Mouse (Mus musculus) spleen, adult 2 months (tissue): Measurements from ENCODE around the gene Ppara. TPM values are rescaled to one million over a fixed set of nuclear protein-coding genes. Genes with fewer than 3 reads are reported as not detected.

Source experiments
- DNase-seq, 2 experiments: peaks; one replicate each; pipeline versions ENCODE4 v3.0.0 to v3.0.0-alpha.2; 2012 to 2021; ENCODE audit warnings: low spot score in 2 of 2, low read depth in 1 of 2
- H3K27ac ChIP-seq: fragments of 200-500 bp; 2 replicates; pipeline ENCODE4 v1.5.1; 2012; ENCODE audit warnings: low read length, inconsistent platforms; ENCODE audit not compliant: insufficient read depth
- H3K27me3 ChIP-seq: fragments of 200-500 bp; 2 replicates; pipeline ENCODE4 v1.6.1; 2012; ENCODE audit warnings: mild to moderate bottlenecking, moderate library complexity, low read length, inconsistent platforms; ENCODE audit not compliant: control insufficient read depth, insufficient read depth
- H3K36me3 ChIP-seq: fragments of 200-500 bp; 2 replicates; pipeline ENCODE4 v1.6.1; 2012; ENCODE audit warnings: mild to moderate bottlenecking, low read length, inconsistent platforms; ENCODE audit not compliant: control insufficient read depth, insufficient read depth
- H3K4me1 ChIP-seq: fragments of 200-500 bp; 2 replicates; pipeline ENCODE4 v1.6.1; 2011; ENCODE audit warnings: inconsistent platforms; ENCODE audit not compliant: control insufficient read depth, insufficient read depth, insufficient read length
- H3K4me3 ChIP-seq: fragments of 200-500 bp; 2 replicates; pipeline ENCODE4 v1.5.1; 2011; ENCODE audit warnings: mild to moderate bottlenecking, inconsistent platforms; ENCODE audit not compliant: insufficient read depth, insufficient read length; ENCODE audit errors: extremely low read depth
- CTCF ChIP-seq: fragments of 200-500 bp; IDR thresholded peaks from 2 replicates; pipeline ENCODE4 v1.5.1; 2011; ENCODE audit warnings: mild to moderate bottlenecking, inconsistent platforms; ENCODE audit not compliant: insufficient read depth, insufficient read length, insufficient replicate concordance; ENCODE audit errors: extremely low read depth
- POLR2A ChIP-seq: fragments of 200-500 bp; IDR thresholded peaks from 2 replicates; pipeline ENCODE4 v1.6.1; 2011; ENCODE audit warnings: low read depth, low read length, inconsistent platforms
- WGBS: fragments of 180-500 bp; shearing (Covaris S2); methylation state at CpG from one replicate; pipeline ENCODE4 v1.1.7; 2018; 5-methylcytosine and 5-hydroxymethylcytosine counted together
- polyA plus RNA-seq: library from polyadenylated mRNA; depleted of rRNA; stranded (reverse); fragments of >200 nt; gene quantifications from 2 replicates; pipeline ENCODE4 v1.2.3, GENCODE M21; 2012

Ppara gene
- polyA plus RNA-seq, 1 experiment = 0.06 TPM

DNA sequence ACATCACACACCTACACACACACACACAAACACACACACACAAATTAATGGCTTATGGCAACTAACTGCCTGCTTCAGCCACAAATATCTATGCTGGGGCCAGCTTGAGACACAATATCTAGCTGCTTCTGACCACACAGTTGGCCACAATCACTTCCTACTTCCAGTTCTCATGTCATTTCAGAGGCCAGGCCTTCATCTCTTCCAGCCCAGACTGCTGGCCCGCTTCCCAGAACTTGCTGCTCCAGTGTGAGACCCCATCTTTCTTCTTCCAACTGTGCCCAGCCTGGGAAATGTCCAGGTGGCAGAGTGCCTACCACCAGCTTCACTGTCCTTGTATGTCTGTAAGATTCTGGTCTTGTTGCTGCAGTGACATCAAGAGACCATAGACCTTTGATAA lies 58.0 kb downstream of the Ppara start:
- no peak overlapping the region for H3K27ac ChIP-seq

DNA sequence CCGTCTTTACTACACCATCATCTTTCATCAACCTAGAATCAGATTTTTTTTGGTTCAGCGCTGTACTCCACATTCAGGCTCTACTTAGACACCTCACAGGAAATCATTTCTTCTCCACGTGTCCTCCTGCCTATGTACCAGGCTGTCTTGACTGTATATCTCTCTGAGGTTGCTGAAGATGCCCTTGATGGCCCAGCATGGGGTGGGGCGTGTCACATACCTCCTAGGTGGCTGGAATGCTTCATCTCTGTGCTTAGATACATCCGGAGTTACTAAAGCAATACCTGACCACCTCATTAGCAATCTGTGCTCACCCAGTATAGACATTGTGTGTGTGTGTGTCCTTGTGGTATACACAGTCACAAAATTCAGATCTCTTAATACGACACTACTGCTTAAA lies 60.7 kb downstream of the Ppara start:
- no peaks in the 10 kb centered on the region for H3K4me1 ChIP-seq
- H3K27me3 ChIP-seq = no peaks in the 10 kb centered on the region
- no peak overlapping the region for H3K4me3 ChIP-seq
- 84% methylated on average over 6 of the region's 6 CpGs for WGBS
- no peak for TF ChIP-seq CTCF
- TF ChIP-seq POLR2A = no peak
- DNase-seq = no peak
- no peaks in the 10 kb centered on the region for H3K36me3 ChIP-seq
- H3K27ac ChIP-seq = no peak overlapping the region

More for the DNA sequence above, 58.0 kb downstream of the Ppara start:
- Histone ChIP-seq H3K27me3 (no peaks in the 10 kb centered on the region), H3K36me3 (no peaks in the 10 kb centered on the region), H3K4me1 (no peaks in the 10 kb centered on the region), H3K4me3 (no peak overlapping the region)
- 32% methylated on average over 1 of the region's 1 CpGs for WGBS
- no peak for DNase-seq
- TF ChIP-seq POLR2A (no peak), CTCF (no peak)

DNA sequence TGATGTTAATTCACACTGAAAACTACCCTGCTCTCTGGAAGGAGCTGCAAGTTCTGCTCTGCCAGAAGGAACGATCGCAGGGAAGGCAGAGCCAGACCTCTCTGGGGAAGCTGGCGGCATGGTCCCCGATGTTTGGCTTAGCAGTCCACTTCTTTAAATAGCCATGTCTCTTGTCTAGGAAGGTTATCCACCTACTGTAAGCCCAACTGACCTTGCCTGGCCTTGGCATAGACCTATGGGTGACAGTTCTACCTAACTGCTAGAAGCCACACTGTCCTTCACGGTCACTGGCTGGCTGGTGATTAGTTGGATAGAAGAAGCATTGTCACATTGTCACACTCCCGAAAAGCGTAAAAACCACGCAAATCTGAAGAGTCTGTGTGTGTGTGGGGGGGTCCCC lies 63.9 kb downstream of the Ppara start:
- no peak for DNase-seq
- Histone ChIP-seq H3K27me3 (no peaks in the 10 kb centered on the region), H3K4me1 (no peaks in the 10 kb centered on the region), H3K36me3 (no peaks in the 10 kb centered on the region), H3K4me3 (no peak overlapping the region), H3K27ac (no peak overlapping the region)
- WGBS = 93% methylated on average over 8 of the region's 8 CpGs
- TF ChIP-seq POLR2A (no peak), CTCF (no peak)

DNA sequence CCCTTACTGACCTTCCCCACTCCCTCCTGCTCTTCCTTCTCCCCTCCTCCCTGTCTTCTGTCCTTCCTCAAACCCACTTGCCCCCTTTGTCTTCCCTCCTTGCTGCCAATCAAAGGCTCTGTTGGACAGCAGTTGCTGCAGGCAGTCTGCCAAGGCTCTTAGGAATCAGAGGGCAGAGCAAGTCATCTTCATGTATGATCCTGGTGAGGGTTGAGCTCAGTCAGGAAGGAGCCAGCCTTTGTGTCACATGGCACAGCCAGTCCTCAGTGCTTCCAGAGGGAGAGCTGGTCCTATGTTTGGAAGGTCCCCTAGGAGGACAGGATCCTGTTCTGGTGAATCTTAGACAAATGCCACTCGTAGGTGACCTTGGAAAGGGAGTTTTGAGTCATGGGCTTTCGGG lies 68.1 kb downstream of the Ppara start:
- Histone ChIP-seq H3K4me1 (no peaks in the 10 kb centered on the region), H3K27me3 (no peaks in the 10 kb centered on the region), H3K4me3 (no peak overlapping the region), H3K36me3 (peaks cover 4% of the 10 kb centered on the region; the same call in 1 of the 2 replicates), H3K27ac (no peak overlapping the region)
- WGBS = 82% methylated on average over 2 of the region's 2 CpGs
- no peak for TF ChIP-seq POLR2A
- TF ChIP-seq CTCF = no peak
- DNase-seq = no peak

DNA sequence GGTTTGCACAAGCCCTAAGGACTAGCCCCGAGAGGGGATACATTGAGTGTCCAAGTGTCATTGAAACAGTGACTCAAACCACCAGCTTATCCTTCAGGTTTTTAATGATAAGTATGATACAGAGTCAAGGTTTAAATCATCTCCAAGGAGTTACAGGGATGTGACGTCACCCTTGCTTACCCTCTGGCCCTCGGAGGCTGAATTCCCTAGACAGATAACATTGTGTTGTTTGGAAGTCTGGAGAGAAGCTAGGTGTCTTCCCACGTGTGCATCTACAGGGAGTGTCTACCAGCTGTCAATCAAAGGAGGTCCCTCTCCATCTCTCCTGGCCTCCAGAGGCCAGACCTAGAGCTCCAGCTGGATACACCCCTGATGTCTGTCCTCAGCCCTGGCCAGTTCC lies 72.1 kb downstream of the Ppara start:
- no peak for TF ChIP-seq POLR2A
- TF ChIP-seq CTCF = no peak
- Histone ChIP-seq H3K36me3 (peaks cover 4% of the 10 kb centered on the region; the same call in 1 of the 2 replicates), H3K27ac (no peak overlapping the region), H3K4me3 (no peak overlapping the region), H3K27me3 (no peaks in the 10 kb centered on the region), H3K4me1 (peaks cover 1% of the 10 kb centered on the region; the same call in 1 of the 2 replicates)
- no peak for DNase-seq
- 88% methylated on average over 4 of the region's 4 CpGs for WGBS

DNA sequence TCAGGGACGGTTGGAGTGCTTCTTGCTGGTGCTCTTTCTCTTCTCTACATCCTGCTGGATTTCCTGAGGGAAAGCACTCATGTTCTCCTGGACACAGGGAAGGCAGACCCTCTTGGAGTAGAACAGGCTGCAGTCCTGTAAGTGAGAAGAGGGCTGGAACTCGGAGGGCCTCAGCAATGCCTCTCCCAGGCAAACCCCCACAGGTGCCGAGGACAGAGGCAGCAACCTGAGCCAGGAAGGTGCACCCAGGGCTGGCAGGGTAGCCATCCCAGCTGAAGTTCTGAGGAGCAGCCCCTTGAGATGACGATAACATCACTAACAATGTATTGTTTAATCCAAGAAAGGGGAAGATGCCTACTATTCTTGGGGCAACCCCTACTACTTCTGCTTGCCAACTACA lies 72.6 kb downstream of the Ppara start:
- peaks cover 4% of the 10 kb centered on the region; the same call in 1 of the 2 replicates for H3K4me1 ChIP-seq
- 90% methylated on average over 4 of the region's 4 CpGs for WGBS
- no peak for DNase-seq
- no peaks in the 10 kb centered on the region for H3K27me3 ChIP-seq
- H3K4me3 ChIP-seq = no peak overlapping the region
- TF ChIP-seq CTCF (no peak), POLR2A (no peak)
- peaks cover 4% of the 10 kb centered on the region; the same call in 1 of the 2 replicates for H3K36me3 ChIP-seq
- no peak overlapping the region for H3K27ac ChIP-seq

DNA sequence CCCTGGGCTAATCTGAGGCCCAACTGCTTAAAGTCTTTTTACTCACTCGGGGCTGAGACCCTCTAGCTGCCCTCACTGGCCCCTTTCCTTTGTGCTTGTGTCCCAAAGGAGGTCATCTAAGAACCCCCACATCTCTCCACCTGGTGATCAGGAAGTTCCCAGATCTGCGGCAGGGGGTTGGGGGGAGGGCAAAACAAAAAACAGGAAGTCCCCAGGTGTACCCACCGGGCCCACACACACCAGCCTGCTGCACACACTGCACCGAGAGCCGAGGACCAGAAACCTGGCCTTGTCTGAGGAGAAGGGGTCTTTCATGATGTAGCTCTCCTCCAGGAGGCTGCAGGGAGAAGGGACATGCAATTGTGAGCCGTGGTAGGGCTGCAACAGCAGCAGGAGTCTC lies 73.2 kb downstream of the Ppara start:
- Histone ChIP-seq H3K36me3 (peaks cover 4% of the 10 kb centered on the region; the same call in 1 of the 2 replicates), H3K4me3 (no peak overlapping the region), H3K27me3 (no peaks in the 10 kb centered on the region), H3K4me1 (peaks cover 4% of the 10 kb centered on the region; the same call in 1 of the 2 replicates), H3K27ac (no peak overlapping the region)
- no peak for DNase-seq
- 56% methylated on average over 6 of the region's 6 CpGs for WGBS
- no peak for TF ChIP-seq CTCF
- no peak for TF ChIP-seq POLR2A
